Mouse (Mus musculus): ENCODE measurements around the gene Itgb2l. TPM values are rescaled to one million over a fixed set of nuclear protein-coding genes. Genes with fewer than 3 reads are reported as not detected.

Gene Itgb2l
- total RNA-seq, 2 experiments from 2014 or later, result not detected

Other genes starting within 250 kb of the Itgb2l start
- 1 to 10 TPM; 2.3 to 2.7 TPM for gene Sh3bgr, start 243.2 kb downstream of the Itgb2l start, total RNA-seq (2021)
- gene B3galt5, start 207.8 kb downstream of the Itgb2l start, total RNA-seq (2021), result 10 to 100 TPM; 35.7 to 47.2 TPM
- 100 to 1,000 TPM; 291 to 314 TPM for gene Pcp4, start 24.0 kb upstream of the Itgb2l start, total RNA-seq (2021)